Mouse (Mus musculus) hindbrain, embryonic 11.5 days (tissue): ENCODE results near the gene Dlgap1. TPM values are rescaled to one million over a fixed set of nuclear protein-coding genes. Genes with fewer than 3 reads are reported as not detected.

Source experiments
- ATAC-seq: fragments of 200-750 bp; cut with Nextera tagmentation; 2 replicates; pipeline ENCODE4 v1.8.0; 2017; ENCODE audit warnings: mild to moderate bottlenecking, moderate TSS enrichment, moderate library complexity; ENCODE audit not compliant: low FRiP score
- DNase-seq: peaks from one replicate; pipeline ENCODE4 v3.0.0-alpha.2; 2015; ENCODE audit warnings: low spot score
- H3K27ac ChIP-seq: fragments of 300-500 bp; sonication (generic); 2 replicates; pipeline ENCODE4 v1.5.1; 2014; ENCODE audit warnings: mild to moderate bottlenecking, low read depth, low read length
- H3K27me3 ChIP-seq: fragments of 300-500 bp; sonication (generic); 2 replicates; pipeline ENCODE4 v1.6.1; 2014; ENCODE audit warnings: mild to moderate bottlenecking, low read length, moderate library complexity, mixed read lengths; ENCODE audit not compliant: control insufficient read depth, insufficient read depth
- H3K36me3 ChIP-seq: fragments of 300-500 bp; sonication (generic); 2 replicates; pipeline ENCODE4 v1.6.1; 2014; ENCODE audit warnings: mild to moderate bottlenecking, low read length, moderate library complexity, mixed read lengths; ENCODE audit not compliant: control insufficient read depth, insufficient read depth
- H3K4me1 ChIP-seq: fragments of 300-500 bp; sonication (generic); replicated peaks from 2 replicates; pipeline ENCODE4 v1.6.1; 2014; ENCODE audit warnings: low read length, mixed read lengths; ENCODE audit not compliant: control insufficient read depth, insufficient read depth
- H3K4me2 ChIP-seq: fragments of 300-500 bp; sonication (generic); replicated peaks from 2 replicates; pipeline ENCODE4 v1.6.1; 2014; ENCODE audit warnings: mild to moderate bottlenecking, low read depth, low read length
- H3K4me3 ChIP-seq: fragments of 300-500 bp; sonication (generic); 2 replicates; pipeline ENCODE4 v1.5.1; 2014; ENCODE audit warnings: low read depth, low read length
- H3K9ac ChIP-seq: fragments of 300-500 bp; sonication (generic); 2 replicates; pipeline ENCODE4 v1.6.1; 2014; ENCODE audit warnings: low read depth, low read length
- H3K9me3 ChIP-seq: fragments of 300-500 bp; sonication (generic); 2 replicates; pipeline ENCODE4 v1.6.1; 2016; ENCODE audit warnings: low read length; ENCODE audit not compliant: control insufficient read depth
- WGBS: fragments of 180-500 bp; shearing (Covaris S2); extraction: QIAGEN DNeasy Blood & Tissue Kit; methylation state at CpG from one replicate; pipeline ENCODE4 v1.1.7; 2014; 5-methylcytosine and 5-hydroxymethylcytosine counted together
- polyA plus RNA-seq: library from polyadenylated mRNA; unstranded; fragments of >200 nt; fragmentation: Nextera tagmentation; extraction: Ambion mirVana; gene quantifications from 2 replicates; pipeline ENCODE4 v1.2.1, GENCODE M21; 2014

The Dlgap1 gene
- polyA plus RNA-seq, 1 experiment from 2014 or later = 4.4 TPM

DNA sequence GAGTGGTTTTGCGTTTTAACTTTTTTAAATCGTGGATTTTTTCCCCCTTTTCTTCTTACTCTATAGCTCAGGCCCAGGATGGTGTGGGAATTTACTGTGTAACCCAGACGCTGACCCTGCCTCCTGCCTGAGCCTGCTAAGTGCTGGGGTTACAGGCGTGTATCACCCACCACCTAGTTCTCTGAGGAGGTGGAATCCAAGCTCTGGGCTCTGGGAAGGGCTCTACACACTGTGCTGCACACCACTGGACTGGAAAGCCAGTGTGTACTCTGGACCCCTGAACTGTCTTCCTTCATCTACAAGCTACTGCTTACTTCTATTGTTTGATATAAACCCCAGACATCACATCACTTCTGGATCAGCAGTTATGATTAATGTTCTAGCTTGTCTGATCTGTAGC is 889.9 kb downstream of the Dlgap1 start:
- H3K4me2 ChIP-seq = no peak overlapping the region
- H3K4me3 ChIP-seq = no peak overlapping the region
- no peak overlapping the region for H3K27ac ChIP-seq
- no peaks in the 10 kb centered on the region for H3K4me1 ChIP-seq
- DNase-seq = no peak
- no peak overlapping the region for H3K9ac ChIP-seq
- H3K36me3 ChIP-seq = no peaks in the 10 kb centered on the region
- H3K27me3 ChIP-seq = no peaks in the 10 kb centered on the region
- 84% methylated on average over 4 of the region's 4 CpGs for WGBS
- ATAC-seq = no peak
- H3K9me3 ChIP-seq = no peaks in the 10 kb centered on the region

- Histone ChIP-seq H3K4me1 (no peaks in the 10 kb centered on the region), H3K9ac (no peak overlapping the region), H3K27ac (no peak overlapping the region), H3K9me3 (no peaks in the 10 kb centered on the region), H3K4me3 (no peak overlapping the region), H3K36me3 (no peaks in the 10 kb centered on the region), H3K27me3 (no peaks in the 10 kb centered on the region), H3K4me2 (no peak overlapping the region)
- ATAC-seq (no peak), DNase-seq (no peak)
- 96% methylated on average over 8 of the region's 8 CpGs for WGBS
These were observed 895.2 kb downstream of the Dlgap1 start for GRCm38 (mm10) chr17:70864117-70864516.

DNA sequence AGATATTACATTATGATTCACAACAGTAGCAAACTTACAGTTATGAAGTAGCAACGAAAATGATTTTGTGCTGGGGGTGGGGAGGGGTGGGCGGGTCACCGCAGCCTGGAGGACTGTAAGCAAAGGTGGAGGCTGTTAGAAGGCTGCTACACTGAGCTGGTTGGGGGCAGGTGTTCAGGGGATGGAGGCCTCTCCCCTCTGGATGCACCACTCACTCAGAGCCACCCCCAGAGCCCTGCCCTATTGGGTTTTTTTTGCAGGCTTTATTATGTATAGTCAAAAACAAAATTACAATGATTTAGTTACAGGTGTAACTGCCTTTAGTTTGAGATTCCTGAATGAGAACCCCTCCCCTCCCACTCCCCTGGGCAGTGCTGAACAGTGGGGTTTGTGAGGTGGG is 895.8 kb downstream of the Dlgap1 start:
- Histone ChIP-seq H3K4me3 (no peak overlapping the region), H3K36me3 (no peaks in the 10 kb centered on the region), H3K4me2 (no peak overlapping the region), H3K27ac (no peak overlapping the region), H3K9ac (no peak overlapping the region), H3K27me3 (no peaks in the 10 kb centered on the region), H3K9me3 (no peaks in the 10 kb centered on the region), H3K4me1 (no peaks in the 10 kb centered on the region)
- 81% methylated on average over 3 of the region's 3 CpGs for WGBS
- DNase-seq (no peak), ATAC-seq (no peak)

DNA sequence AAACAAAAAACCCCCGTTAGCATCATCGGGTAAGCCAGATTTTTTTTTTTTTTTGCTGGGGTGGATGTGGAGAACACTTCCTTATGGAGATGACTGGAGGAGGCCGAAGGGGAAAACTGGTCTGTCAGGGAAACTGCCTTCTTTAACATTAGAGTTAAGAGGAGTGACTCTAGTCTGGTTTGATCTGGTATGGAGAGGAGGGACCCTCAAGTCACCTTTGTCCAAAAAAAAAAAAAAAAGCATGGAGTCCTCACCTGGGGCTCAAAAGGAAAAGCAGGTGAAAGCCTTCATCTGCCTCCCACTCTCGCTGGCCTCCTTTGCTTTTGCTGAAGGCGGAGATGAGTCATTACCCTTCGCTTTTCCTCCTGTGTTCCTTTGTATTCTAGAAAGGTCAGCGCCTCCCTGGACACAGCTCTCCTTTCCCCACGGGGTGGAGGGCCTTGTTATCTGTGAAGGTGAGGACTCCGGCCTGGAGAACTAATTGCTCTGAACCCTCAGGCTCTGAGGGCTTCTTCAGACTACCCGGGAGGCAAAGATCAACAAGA is 896.3 kb downstream of the Dlgap1 start:
- H3K4me2 ChIP-seq = no peak overlapping the region
- WGBS = 79% methylated on average over 10 of the region's 10 CpGs
- H3K27me3 ChIP-seq = no peaks in the 10 kb centered on the region
- no peak overlapping the region for H3K4me3 ChIP-seq
- no peak overlapping the region for H3K9ac ChIP-seq
- ATAC-seq = no peak
- H3K27ac ChIP-seq = no peak overlapping the region
- no peaks in the 10 kb centered on the region for H3K36me3 ChIP-seq
- H3K4me1 ChIP-seq = no peaks in the 10 kb centered on the region
- no peaks in the 10 kb centered on the region for H3K9me3 ChIP-seq
- no peak for DNase-seq

DNA sequence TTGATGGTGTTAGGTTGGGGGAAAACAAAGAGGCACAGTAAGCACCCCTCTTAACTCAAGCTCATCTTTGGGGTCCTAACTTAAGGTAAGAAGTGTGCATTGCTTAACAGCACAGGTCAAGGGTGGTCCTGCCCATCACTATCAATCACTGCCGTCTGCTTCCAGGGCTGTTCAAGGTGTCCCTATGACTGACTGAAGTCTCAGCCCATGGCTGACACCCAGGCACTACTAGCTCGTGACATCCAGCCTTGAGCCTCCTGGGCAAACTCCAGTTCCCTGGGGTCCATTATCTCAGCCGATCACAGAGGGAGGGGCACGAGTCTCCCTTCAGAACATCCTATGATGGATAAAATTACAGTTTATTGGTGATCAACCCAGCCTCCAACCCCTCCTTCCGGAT is 897.2 kb downstream of the Dlgap1 start:
- no peak overlapping the region for H3K27ac ChIP-seq
- no peak overlapping the region for H3K9ac ChIP-seq
- H3K4me3 ChIP-seq = no peak overlapping the region
- WGBS = 89% methylated on average over 5 of the region's 5 CpGs
- no peaks in the 10 kb centered on the region for H3K4me1 ChIP-seq
- DNase-seq (no peak), ATAC-seq (no peak)
- H3K9me3 ChIP-seq = no peaks in the 10 kb centered on the region
- no peaks in the 10 kb centered on the region for H3K36me3 ChIP-seq
- H3K27me3 ChIP-seq = no peaks in the 10 kb centered on the region
- H3K4me2 ChIP-seq = no peak overlapping the region

GRCm38 (mm10) chr17:70866538-70867114 is 897.8 kb downstream of the Dlgap1 start:
- ATAC-seq = no peak
- H3K4me3 ChIP-seq = no peak overlapping the region

GRCm38 (mm10) chr17:70868577-70869229 is 899.8 kb downstream of the Dlgap1 start:
- no peaks in the 10 kb centered on the region for H3K9me3 ChIP-seq
- no peaks in the 10 kb centered on the region for H3K27me3 ChIP-seq
- H3K9ac ChIP-seq = no peak overlapping the region
- no peaks in the 10 kb centered on the region for H3K36me3 ChIP-seq
- DNase-seq (no peak), ATAC-seq (no peak)
- H3K4me1 ChIP-seq = peaks cover 4% of the 10 kb centered on the region; the same call in 1 of the 2 replicates
- H3K27ac ChIP-seq = no peak overlapping the region
- 89% methylated on average over 5 of the region's 5 CpGs for WGBS
- no peak overlapping the region for H3K4me3 ChIP-seq
- H3K4me2 ChIP-seq = no peak overlapping the region

More at GRCm38 (mm10) chr17:70866538-70867114, 897.8 kb downstream of the Dlgap1 start:
- 87% methylated on average over 6 of the region's 6 CpGs for whole genome bisulfite sequencing
- Histone ChIP-seq H3K9ac (no peak overlapping the region), H3K4me1 (no peaks in the 10 kb centered on the region), H3K36me3 (no peaks in the 10 kb centered on the region), H3K9me3 (no peaks in the 10 kb centered on the region), H3K27me3 (no peaks in the 10 kb centered on the region), H3K27ac (no peak overlapping the region), H3K4me2 (no peak overlapping the region)
- no peak for DNase-seq

- H3K4me1 ChIP-seq = peaks cover 4% of the 10 kb centered on the region; the same call in 1 of the 2 replicates
- no peak overlapping the region for H3K4me2 ChIP-seq
- DNase-seq = no peak
- H3K36me3 ChIP-seq = no peaks in the 10 kb centered on the region
- H3K4me3 ChIP-seq = no peak overlapping the region
- H3K27ac ChIP-seq = no peak overlapping the region
- H3K9me3 ChIP-seq = no peaks in the 10 kb centered on the region
- no peaks in the 10 kb centered on the region for H3K27me3 ChIP-seq
- no peak for ATAC-seq
- H3K9ac ChIP-seq = no peak overlapping the region
- 96% methylated on average over 4 of the region's 4 CpGs for WGBS
These were observed 901.7 kb downstream of the Dlgap1 start for GRCm38 (mm10) chr17:70870581-70870980.
